Mouse (Mus musculus): Measurements from ENCODE around the gene Rhbdl3. TPM values are rescaled to one million over a fixed set of nuclear protein-coding genes. Genes with fewer than 3 reads are reported as not detected.
"Not testable (repeated sequence)": the region's sequence is repeated elsewhere in the genome, so short reads cannot be mapped to it uniquely, and the experiment has no call there.

The Rhbdl3 gene
- total RNA-seq, 2 experiments from 2014 or later = 5.2 to 7.0 TPM

GRCm38 (mm10) chr11:80312565-80312964, 11.9 kb downstream of the Rhbdl3 start:
- peak; percentile 17 to 26 for DNase-seq

GRCm38 (mm10) chr11:80313462-80313861, 12.8 kb downstream of the Rhbdl3 start:
- DNase-seq = no peak

DNA sequence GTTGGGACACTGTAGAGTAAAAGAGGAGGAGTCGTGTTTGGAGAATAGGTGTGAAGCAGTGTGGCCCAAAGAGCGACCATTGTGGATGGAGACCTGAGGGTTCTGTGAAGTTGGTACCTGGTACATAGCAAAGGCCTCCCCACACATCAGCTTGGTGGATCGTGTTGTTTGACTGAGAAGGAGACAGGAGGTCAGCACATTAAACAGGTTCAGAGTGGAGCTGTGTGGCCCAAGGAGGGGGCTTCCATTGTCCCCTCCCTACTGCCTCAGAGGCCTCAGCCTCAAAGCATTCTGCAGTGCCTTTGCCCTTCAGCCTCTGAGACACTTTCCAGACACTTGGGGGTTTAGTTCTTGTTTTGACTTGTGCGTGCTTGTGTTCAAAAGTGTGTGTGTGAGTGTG, 13.2 kb downstream of the Rhbdl3 start:
- DNase-seq = no peak

DNA sequence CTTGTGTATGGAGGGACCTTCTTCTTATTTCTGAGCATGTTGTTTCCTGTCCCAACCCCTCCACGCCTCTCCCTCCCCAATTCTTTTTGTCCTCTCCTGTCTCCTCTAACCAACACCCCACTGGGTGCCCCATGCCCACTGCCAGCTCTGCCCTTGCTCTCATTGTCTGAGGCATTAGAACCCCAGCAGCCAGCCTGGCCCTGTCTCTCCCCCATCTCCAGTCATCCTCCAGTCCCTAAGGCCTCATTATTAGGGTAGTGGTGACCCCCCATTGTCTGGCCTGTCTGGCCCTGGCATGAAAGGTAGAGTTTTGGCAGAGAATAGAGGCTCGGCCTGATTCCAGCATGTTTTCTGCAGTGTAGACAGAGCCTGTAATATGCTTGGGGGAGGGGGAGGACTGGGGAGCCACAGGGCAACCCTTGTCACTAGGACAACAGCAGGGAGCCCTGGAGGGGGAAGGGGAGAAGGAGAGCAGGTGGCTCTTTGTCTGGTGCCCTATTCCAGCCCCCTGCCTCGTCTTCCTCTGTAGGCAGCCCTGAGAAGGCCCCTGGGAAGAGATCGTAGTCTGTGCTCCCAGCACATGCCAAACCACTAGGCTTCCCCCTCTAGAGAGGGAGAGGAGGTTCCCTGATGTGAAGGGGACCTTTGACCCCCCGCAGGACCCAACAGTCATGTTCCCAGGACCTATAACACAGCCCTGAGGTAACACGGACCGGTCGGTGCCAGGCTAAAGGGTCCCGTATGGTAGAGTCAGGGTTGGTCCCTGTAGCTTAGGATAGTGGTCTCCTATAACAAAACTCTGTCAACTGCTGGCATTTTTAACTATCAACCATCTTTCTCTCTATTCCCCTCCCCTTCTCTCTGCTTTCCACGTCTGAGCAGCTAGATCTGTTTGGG, 15.3 kb downstream of the Rhbdl3 start:
- DNase-seq = no peak

DNA sequence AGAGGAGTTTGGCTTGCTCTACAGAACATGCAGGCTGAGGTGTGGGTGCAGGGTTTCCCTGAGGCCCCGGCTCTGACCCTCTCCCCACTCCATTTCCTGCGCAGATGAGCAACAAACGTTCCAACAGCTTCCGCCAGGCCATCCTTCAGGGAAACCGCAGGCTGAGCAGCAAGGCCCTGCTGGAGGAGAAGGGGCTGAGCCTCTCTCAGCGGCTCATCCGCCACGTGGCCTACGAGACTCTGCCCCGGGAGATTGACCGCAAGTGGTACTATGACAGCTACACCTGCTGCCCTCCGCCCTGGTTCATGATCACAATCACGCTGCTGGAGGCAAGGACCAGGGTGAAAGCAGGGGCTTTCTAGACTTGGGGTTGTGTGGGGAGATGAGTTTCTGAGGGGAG, 22.5 kb downstream of the Rhbdl3 start:
- DNase-seq = no peak

GRCm38 (mm10) chr11:80324636-80325035, 23.9 kb downstream of the Rhbdl3 start:
- no peak for DNase-seq

- DNase-seq = no peak
Measured at GRCm38 (mm10) chr11:80332709-80333400, 32.1 kb downstream of the Rhbdl3 start.

GRCm38 (mm10) chr11:80335609-80336350, 35.1 kb downstream of the Rhbdl3 start:
- peak in 1 of 2 experiments; percentile 7 for DNase-seq

- peak; percentile 37 to 41 for DNase-seq
Measured at GRCm38 (mm10) chr11:80336351-80336730, 35.6 kb downstream of the Rhbdl3 start.

GRCm38 (mm10) chr11:80342482-80342881, 41.8 kb downstream of the Rhbdl3 start:
- no peak for DNase-seq

DNA sequence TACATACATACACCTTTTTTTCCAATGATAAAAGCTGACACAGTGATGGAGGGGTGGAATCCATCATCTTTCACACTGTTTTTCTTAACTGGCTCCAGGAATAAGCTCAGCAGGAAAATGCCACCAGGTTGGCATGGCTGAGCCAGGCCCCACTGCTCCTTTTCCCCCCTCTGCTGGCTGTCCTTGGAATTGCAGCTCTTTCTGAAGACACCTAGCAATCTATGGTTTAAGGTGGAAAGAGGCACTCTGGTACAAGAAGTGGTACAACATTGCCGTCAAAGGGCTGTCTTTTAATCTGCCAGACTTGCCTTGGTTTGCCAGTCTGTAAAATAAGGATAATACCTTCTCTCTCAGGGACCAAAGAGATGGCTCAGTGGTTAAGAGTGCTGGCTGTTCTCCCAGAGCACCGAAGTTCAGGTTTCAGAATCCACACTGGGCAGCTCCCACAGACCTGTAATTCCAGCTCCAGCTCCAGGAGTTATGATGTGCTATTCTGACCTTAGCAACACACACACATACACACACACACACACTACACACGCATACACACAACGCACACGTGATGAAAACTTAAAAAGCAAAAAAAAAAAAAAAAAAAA, 51.2 kb downstream of the Rhbdl3 start:
- DNase-seq = peak; percentile 74 to 95

DNA sequence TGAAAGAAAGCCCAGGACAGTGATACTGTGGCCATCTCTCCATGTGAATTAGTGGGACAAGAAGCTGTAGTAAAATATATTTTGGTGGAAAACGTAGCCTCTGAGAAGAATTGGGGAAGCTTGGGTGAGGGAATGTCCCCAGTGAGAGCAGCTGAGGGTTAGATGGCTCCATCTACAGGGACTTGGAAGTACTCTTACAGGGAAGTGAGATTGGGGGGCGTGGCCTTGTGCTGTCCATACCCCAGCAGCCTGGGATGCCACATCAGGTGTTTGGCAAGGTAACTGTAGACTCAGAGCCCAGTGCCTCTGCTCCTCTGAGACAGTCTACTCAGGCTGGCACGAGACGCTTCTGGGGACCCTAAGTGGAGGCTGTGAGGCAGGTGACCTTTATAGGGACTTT, 54.1 kb downstream of the Rhbdl3 start:
- DNase-seq = peak; percentile 10 to 23

GRCm38 (mm10) chr11:80368949-80369348, 68.2 kb downstream of the Rhbdl3 start:
- no peak for DNase-seq

DNA sequence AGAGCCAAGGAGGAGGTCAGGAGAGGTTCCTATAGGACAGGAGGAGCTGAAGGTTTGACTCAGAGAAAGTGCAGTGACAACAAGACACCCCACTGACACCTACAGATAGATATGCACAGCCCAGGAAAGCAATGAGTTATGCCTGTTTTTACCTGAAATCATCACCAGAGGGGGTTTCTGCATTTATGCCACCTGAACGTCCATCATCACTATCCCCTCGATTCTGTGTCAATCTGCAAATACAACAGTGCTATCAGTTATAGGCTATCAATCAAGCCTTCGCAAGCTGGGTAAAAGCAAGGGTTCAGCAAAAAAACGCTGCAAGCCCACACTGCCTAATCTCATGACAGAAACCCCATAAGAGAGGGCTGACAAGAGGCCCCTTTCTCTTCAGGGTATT, 75.9 kb downstream of the Rhbdl3 start:
- DNase-seq = no peak

DNA sequence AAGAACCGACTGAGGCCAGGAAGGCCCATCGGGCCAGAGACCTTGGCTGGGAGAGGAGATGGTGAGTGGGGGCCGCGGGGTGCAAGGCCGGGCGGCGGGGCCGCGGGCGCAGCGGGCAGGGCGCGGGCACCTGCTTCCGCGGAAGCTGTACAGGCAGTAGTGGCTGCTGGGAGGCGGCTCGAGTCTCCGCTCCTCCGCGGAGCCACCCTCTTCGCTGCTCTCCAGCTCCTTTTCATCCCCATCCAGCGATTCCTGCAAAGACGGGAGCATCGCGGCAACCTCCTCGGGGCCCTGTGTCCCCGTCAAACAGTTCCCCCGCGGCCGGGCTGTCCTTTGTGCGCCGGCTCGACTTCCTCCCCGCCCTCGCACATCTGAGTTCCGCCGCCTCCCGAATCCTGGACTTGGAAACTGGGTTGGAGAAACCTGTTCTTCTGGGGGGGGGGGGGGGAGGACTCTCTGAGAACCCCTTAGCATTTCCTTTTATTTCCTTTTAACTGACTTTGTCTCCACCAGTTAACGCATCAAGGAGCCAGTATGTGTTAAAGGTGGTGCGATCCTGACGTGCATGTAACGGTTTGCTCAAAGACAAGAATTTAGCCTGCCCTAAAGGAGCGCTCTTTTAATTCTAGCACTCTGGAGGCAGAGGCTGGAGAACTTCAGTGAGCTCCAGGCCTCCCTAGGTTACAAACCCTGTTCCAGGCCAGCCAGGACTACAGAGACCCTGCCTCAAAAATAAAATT, 77.2 kb downstream of the Rhbdl3 start, which contains the start of gene 5730455P16Rik:
TSS of gene 5730455P16Rik (minus strand) at position 323 of the 740 bp plus-strand sequence.
- DNase-seq = peak; percentile 84 to 89

- not testable (repeated sequence) for DNase-seq
Measured at GRCm38 (mm10) chr11:80378452-80379068, 77.8 kb downstream of the Rhbdl3 start.

DNA sequence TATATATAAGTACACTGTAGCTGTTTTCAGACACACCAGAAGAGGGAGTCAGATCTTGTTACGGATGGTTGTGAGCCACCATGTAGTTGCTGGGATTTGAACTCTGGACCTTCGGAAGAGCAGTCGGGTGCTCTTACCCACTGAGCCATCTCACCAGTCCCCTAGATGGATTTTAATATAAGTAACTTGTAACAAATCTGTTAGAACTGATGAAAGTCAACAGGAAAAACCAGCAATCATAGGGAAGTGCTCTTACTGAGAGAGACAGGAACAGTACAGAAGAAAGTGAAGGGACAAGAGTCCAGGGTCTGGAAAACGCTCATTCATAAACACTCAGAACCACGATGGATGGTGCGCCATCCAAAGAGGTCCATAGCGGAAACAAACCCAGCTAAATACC, 78.5 kb downstream of the Rhbdl3 start:
- DNase-seq = not testable (repeated sequence)

- DNase-seq = peak in 1 of 2 experiments; percentile 64
Measured at GRCm38 (mm10) chr11:80382626-80383018, 81.9 kb downstream of the Rhbdl3 start.

DNA sequence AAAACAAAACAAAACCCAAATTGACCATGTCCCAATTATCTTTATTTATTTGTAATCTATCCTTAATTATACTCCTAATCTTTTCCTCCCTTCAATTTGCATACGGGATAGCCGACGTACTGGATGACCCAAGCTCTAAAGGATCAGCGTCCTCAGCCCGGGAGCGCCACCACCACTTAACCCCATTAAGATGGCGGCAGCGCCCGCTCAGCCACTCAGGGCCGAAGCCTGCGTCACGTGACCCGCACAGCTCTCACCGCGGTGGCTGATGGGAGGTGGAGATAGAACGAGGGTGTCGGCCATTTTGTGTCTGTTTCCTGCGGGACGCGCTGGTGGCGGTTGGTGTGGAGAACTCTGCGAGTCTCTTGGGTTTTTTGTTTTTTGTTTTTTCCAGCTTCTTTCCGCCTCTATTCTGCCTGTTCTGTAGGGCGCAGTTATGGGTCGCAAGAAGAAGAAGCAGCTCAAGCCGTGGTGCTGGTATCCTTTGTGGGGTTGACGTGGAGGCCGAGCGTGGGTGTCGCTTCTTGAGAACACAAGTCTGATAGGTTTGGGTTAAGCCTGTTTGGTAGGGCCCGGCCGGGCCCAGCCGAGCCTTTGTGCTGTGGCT, 82.4 kb downstream of the Rhbdl3 start, which contains the start of gene Zfp207:
TSS of gene Zfp207 (plus strand) at position 261 of the 607 bp plus-strand sequence.
- DNase-seq = peak; percentile 98 to 99

- DNase-seq = peak in 1 of 2 experiments; percentile 62
Measured at GRCm38 (mm10) chr11:80383626-80384046, 82.9 kb downstream of the Rhbdl3 start.

Data from heart, adult 18-20 months (tissue).